Mouse (Mus musculus) CH12.LX (cell line): ENCODE data around the gene Cdhr4.

Experiments used
- CHD2 ChIP-seq: IDR thresholded peaks from 2 replicates; pipeline ENCODE4 v1.6.1; 2011; ENCODE audit warnings: low read length, improper control_type of control experiment
- CTCF ChIP-seq, 2 experiments: IDR thresholded peaks in 1 of 2; conservative IDR thresholded peaks in 1 of 2; 2 replicates each; pipeline ENCODE4 v1.5.1; 2011 to 2012; ENCODE audit warnings: low read depth in 2 of 2, low read length in 2 of 2, improper control_type of control experiment in 1 of 2, inconsistent platforms in 1 of 2, mild to moderate bottlenecking in 1 of 2, moderate library complexity in 1 of 2
- EP300 ChIP-seq: IDR thresholded peaks from 2 replicates; pipeline ENCODE4 v1.6.1; 2011; ENCODE audit warnings: low read length, improper control_type of control experiment
- MAFK ChIP-seq: IDR thresholded peaks from 2 replicates; pipeline ENCODE4 v1.6.1; 2011; ENCODE audit warnings: low read length, improper control_type of control experiment; ENCODE audit not compliant: insufficient replicate concordance
- MXI1 ChIP-seq: IDR thresholded peaks from 2 replicates; pipeline ENCODE4 v1.6.1; 2011; ENCODE audit warnings: mild to moderate bottlenecking, low read depth, low read length, improper control_type of control experiment
- POLR2A ChIP-seq: IDR thresholded peaks from 2 replicates; pipeline ENCODE4 v1.6.1; 2011; ENCODE audit warnings: low read depth, mild to moderate bottlenecking, improper control_type of control experiment, low read length
- POLR2AphosphoS2 ChIP-seq: IDR thresholded peaks from 2 replicates; pipeline ENCODE4 v1.6.1; 2011; ENCODE audit warnings: low read depth, low read length, improper control_type of control experiment
- SIN3A ChIP-seq: IDR thresholded peaks from 2 replicates; pipeline ENCODE4 v1.6.1; 2012; ENCODE audit warnings: low read length, improper control_type of control experiment, inconsistent platforms
- TCF12 ChIP-seq: IDR thresholded peaks from 2 replicates; pipeline ENCODE4 v1.6.1; 2014; ENCODE audit warnings: low read depth, mild to moderate bottlenecking, inconsistent platforms, low read length, improper control_type of control experiment
- USF2 ChIP-seq: conservative IDR thresholded peaks from 2 replicates; pipeline ENCODE4 v1.6.1; 2011; ENCODE audit warnings: low read depth, low read length, improper control_type of control experiment

GRCm38 (mm10) chr9:107978815-107979214, 13.5 kb upstream of the Cdhr4 start:
- TF ChIP-seq POLR2A (no peak), MXI1 (no peak), TCF12 (no peak), POLR2AphosphoS2 (no peak), CTCF (conservative IDR thresholded peaks at IDR 0.05 in 1 of 2, IDR thresholded peaks at IDR 0.05 in 1 of 2; ENCODE audit: low read depth in 2 of 2, low read length in 2 of 2) (no peak), MAFK (no peak), USF2 (no peak), CHD2 (no peak), SIN3A (no peak), EP300 (no peak)
